Mouse (Mus musculus) liver, adult 2 months (tissue): ENCODE results near the gene Akap8l. TPM values are rescaled to one million over a fixed set of nuclear protein-coding genes. Genes with fewer than 3 reads are reported as not detected.
A peak's percentile ranks its signal among the peaks of the same experiment; 100 is the strongest.

ENCODE experiments used
- DNase-seq: peaks from one replicate; pipeline ENCODE4 v3.0.0-alpha.2; 2011; ENCODE audit warnings: low read depth, low spot score; ENCODE audit errors: extremely low read depth
- H3K27ac ChIP-seq: fragments of 200-500 bp; replicated peaks from 2 replicates; pipeline ENCODE4 v1.5.1; 2012; ENCODE audit warnings: low read depth, mild to moderate bottlenecking, control low read depth, inconsistent platforms, low read length; ENCODE audit not compliant: insufficient read depth
- H3K27me3 ChIP-seq: fragments of 200-500 bp; 2 replicates; pipeline ENCODE4 v1.6.1; 2012; ENCODE audit warnings: mild to moderate bottlenecking, moderate library complexity, low read length, inconsistent platforms; ENCODE audit not compliant: control insufficient read depth, insufficient read depth
- H3K36me3 ChIP-seq: fragments of 200-500 bp; 2 replicates; pipeline ENCODE4 v1.6.1; 2012; ENCODE audit warnings: low read length, inconsistent platforms; ENCODE audit not compliant: control insufficient read depth, insufficient read depth
- H3K4me1 ChIP-seq: fragments of 200-500 bp; 2 replicates; pipeline ENCODE4 v1.6.1; 2011; ENCODE audit warnings: low read length; ENCODE audit not compliant: control insufficient read depth, insufficient read depth
- H3K4me3 ChIP-seq: fragments of 200-500 bp; 2 replicates; pipeline ENCODE4 v1.5.1; 2011; ENCODE audit warnings: low read depth, mild to moderate bottlenecking, control low read depth, low read length, moderate library complexity; ENCODE audit not compliant: insufficient read depth
- H3K79me2 ChIP-seq: fragments of 200-500 bp; 2 replicates; pipeline ENCODE4 v1.6.1; 2012; ENCODE audit warnings: inconsistent platforms, mild to moderate bottlenecking, low read length, moderate library complexity; ENCODE audit not compliant: control insufficient read depth, insufficient read depth
- H3K9ac ChIP-seq: fragments of 200-500 bp; 2 replicates; pipeline ENCODE4 v1.6.1; 2012; ENCODE audit warnings: low read depth, mild to moderate bottlenecking, control low read depth, inconsistent platforms, low read length
- CTCF ChIP-seq: fragments of 200-500 bp; IDR thresholded peaks from 2 replicates; pipeline ENCODE4 v1.5.1; 2011; ENCODE audit warnings: low read depth, low read length, control low read depth
- POLR2A ChIP-seq: fragments of 200-500 bp; IDR thresholded peaks from 2 replicates; pipeline ENCODE4 v1.6.1; 2011; ENCODE audit warnings: low read length, control low read depth; ENCODE audit not compliant: insufficient read depth; ENCODE audit errors: extremely low read depth
- WGBS: fragments of 180-500 bp; shearing (Covaris S2); methylation state at CpG from one replicate; pipeline ENCODE4 v1.1.7; 2018; 5-methylcytosine and 5-hydroxymethylcytosine counted together
- polyA plus RNA-seq: library from polyadenylated mRNA; depleted of rRNA; stranded (reverse); fragments of >200 nt; gene quantifications from 2 replicates; pipeline ENCODE4 v1.2.3, GENCODE M21; 2012
- total RNA-seq: library from RNA; depleted of rRNA; stranded (reverse); fragments of >200 nt; gene quantifications from 2 replicates; pipeline ENCODE4 v1.2.3, GENCODE M21; 2014

The Akap8l gene
- total and polyA plus RNA-seq, 2 experiments: 25.2 to 62.0 TPM

DNA sequence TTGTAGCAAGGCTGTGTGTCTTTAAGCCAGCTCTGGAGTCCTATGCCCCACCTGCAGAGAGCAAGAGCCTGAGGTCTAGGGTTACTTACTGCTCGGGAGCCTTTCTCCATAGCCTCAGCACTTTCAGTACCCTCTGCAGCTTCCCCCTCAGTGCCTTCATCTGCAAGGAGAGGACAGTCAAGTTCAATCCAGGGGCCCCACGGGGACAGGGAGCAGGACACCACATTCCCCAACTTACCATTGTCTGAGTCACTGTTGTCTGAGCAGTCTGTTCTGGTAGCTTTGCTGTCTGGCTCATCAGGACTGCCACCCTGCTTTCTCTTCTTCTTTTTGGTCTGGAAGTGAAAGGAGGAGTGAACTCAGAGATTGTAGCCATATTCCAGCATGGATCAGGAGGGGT, 14.5 kb downstream of the Akap8l start:
- peaks cover 26% of the 10 kb centered on the region; the same call in 1 of the 2 replicates for H3K79me2 ChIP-seq
- DNase-seq: no peak
- no peak overlapping the region for H3K9ac ChIP-seq
- H3K36me3 ChIP-seq: peaks cover 54% of the 10 kb centered on the region
- H3K27me3 ChIP-seq: no peaks in the 10 kb centered on the region
- 86% methylated on average over 2 of the region's 2 CpGs for WGBS
- H3K4me3 ChIP-seq: no peak overlapping the region
- no peak overlapping the region for H3K27ac ChIP-seq
- peaks cover 6% of the 10 kb centered on the region for H3K4me1 ChIP-seq
- TF ChIP-seq CTCF (no peak), POLR2A (no peak)

DNA sequence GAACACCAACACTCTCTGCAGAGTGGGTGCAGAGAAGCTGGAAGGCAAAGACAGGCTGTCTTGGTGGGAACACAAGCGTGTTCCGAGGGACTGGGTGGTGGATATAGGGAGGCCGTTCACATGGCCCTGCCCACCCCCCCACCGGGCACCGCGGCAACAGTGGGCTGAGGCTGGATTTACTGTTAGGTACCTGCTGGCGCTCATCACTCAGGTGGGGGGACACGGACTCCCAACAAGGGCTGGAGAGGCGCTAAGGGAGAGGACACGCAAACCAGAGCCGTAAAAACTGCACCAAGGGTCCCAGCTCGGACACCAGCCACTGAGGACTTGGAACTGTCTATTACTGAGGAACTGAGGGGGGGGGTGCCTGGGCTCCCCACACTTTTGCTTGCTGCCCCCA, 15.5 kb downstream of the Akap8l start:
- Histone ChIP-seq H3K27me3 (no peaks in the 10 kb centered on the region), H3K4me3 (no peak overlapping the region), H3K79me2 (peaks cover 26% of the 10 kb centered on the region; the same call in 1 of the 2 replicates), H3K36me3 (peaks cover 61% of the 10 kb centered on the region), H3K9ac (no peak overlapping the region), H3K4me1 (no peaks in the 10 kb centered on the region; the same call in 1 of the 2 replicates), H3K27ac (no peak overlapping the region)
- WGBS: 98% methylated on average over 12 of the region's 12 CpGs
- TF ChIP-seq CTCF (no peak), POLR2A (no peak)
- no peak for DNase-seq

DNA sequence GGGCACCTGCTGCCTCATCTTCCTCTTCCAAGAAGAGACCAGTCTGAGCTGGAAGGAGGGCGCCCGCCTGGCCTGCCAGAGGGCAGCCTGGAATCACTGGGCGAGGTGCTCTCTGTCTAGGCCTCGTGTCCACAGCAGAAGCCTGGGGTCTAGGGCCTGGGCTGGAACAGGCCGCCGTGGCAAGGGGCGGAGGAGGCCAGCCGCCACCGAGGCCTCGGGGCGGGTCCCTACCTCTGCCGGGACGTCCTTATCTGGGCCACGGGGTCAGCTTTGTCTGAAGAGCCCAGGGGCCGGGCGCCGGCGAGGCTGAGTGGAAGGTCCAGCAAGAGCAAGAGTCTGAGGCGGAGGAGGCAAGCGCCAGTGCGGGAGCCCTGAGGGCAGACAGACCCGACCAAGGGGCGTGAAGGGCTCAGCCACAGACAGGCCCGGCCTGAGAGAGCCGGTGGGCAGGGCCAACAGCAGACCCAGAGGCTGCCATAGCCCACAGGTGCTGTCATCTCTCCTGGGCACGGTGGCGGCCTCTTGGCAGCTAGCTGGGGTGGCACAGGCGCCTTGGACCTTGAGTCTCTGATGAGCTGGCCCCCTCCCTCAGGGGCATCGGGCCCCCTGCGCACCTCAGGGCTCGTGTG, 16.6 kb downstream of the Akap8l start:
- no peak overlapping the region for H3K4me3 ChIP-seq

GRCm38 (mm10) chr17:32327501-32327900, 22.9 kb downstream of the Akap8l start:
- TF ChIP-seq CTCF (no peak), POLR2A (no peak)
- Histone ChIP-seq H3K36me3 (peaks cover 35% of the 10 kb centered on the region), H3K9ac (no peak overlapping the region), H3K27me3 (no peaks in the 10 kb centered on the region), H3K4me3 (no peak overlapping the region), H3K79me2 (no peaks in the 10 kb centered on the region), H3K27ac (peak overlapping the region; percentile 70), H3K4me1 (peaks cover 18% of the 10 kb centered on the region)
- peak; percentile 90 for DNase-seq

More for the DNA sequence above, 16.6 kb downstream of the Akap8l start:
- TF ChIP-seq POLR2A: no peak
- no peak for TF ChIP-seq CTCF
- peaks cover 24% of the 10 kb centered on the region; the same call in 1 of the 2 replicates for H3K79me2 ChIP-seq
- DNase-seq: no peak
- no peaks in the 10 kb centered on the region for H3K4me1 ChIP-seq
- H3K9ac ChIP-seq: no peak overlapping the region
- no peak overlapping the region for H3K27ac ChIP-seq
- 88% methylated on average over 31 of the region's 31 CpGs for WGBS
- H3K27me3 ChIP-seq: no peaks in the 10 kb centered on the region
- peaks cover 59% of the 10 kb centered on the region for H3K36me3 ChIP-seq

- H3K9ac ChIP-seq: no peak overlapping the region
- TF ChIP-seq POLR2A (no peak), CTCF (no peak)
- no peak overlapping the region for H3K4me3 ChIP-seq
- 94% methylated on average over 1 of the region's 1 CpGs for WGBS
- peaks cover 15% of the 10 kb centered on the region; the same call in 1 of the 2 replicates for H3K79me2 ChIP-seq
- peaks cover 13% of the 10 kb centered on the region for H3K36me3 ChIP-seq
- no peak for DNase-seq
- H3K27ac ChIP-seq: no peak overlapping the region
- H3K4me1 ChIP-seq: peaks cover 23% of the 10 kb centered on the region
- H3K27me3 ChIP-seq: no peaks in the 10 kb centered on the region
Observed at GRCm38 (mm10) chr17:32322809-32323208, 27.6 kb downstream of the Akap8l start.

GRCm38 (mm10) chr17:32321836-32322235, 28.6 kb downstream of the Akap8l start:
- no peak for TF ChIP-seq CTCF
- no peak for TF ChIP-seq POLR2A
- Histone ChIP-seq H3K36me3 (peaks cover 21% of the 10 kb centered on the region), H3K9ac (peak overlapping the region; percentile 71), H3K4me3 (peak overlapping the region; percentile 74), H3K79me2 (peaks cover 21% of the 10 kb centered on the region; the same call in 1 of the 2 replicates), H3K4me1 (peaks cover 15% of the 10 kb centered on the region), H3K27me3 (no peaks in the 10 kb centered on the region), H3K27ac (peak overlapping the region; percentile 72)
- peak; percentile 68 for DNase-seq
- 7% methylated on average over 6 of the region's 6 CpGs for WGBS
